Mouse (Mus musculus): ENCODE data around the gene Spata22.
A peak's percentile ranks its signal among the peaks of the same experiment; 100 is the strongest.
"Not testable (repeated sequence)": the region's sequence is repeated elsewhere in the genome, so short reads cannot be mapped to it uniquely, and the experiment has no call there.

Gene Spata22

GRCm38 (mm10) chr11:73329442-73329841, at the start of gene Spata22, which contains the start of the genes Aspa and Gm49340:
Gene Spata22 (plus strand): TSS chr11:73329741.
Gene Aspa (minus strand): TSS chr11:73329596.
Gene Gm49340 (plus strand): TSS chr11:73329741.
- DNase-seq (ENCODE audit: low spot score in 2 of 2) = no peak

- no peak for DNase-seq (ENCODE audit: low spot score in 2 of 2)
Measured at GRCm38 (mm10) chr11:73280710-73281109, 48.8 kb upstream of the Spata22 start.

GRCm38 (mm10) chr11:73281528-73282027, 48.0 kb upstream of the Spata22 start:
- DNase-seq (ENCODE audit: low spot score in 2 of 2) = peak; percentile 69 to 81

GRCm38 (mm10) chr11:73283369-73283768, 46.2 kb upstream of the Spata22 start:
- no peak for DNase-seq (ENCODE audit: low spot score in 2 of 2)

- DNase-seq (ENCODE audit: low spot score in 2 of 2) = no peak
Measured at GRCm38 (mm10) chr11:73283926-73284325, 45.6 kb upstream of the Spata22 start.

GRCm38 (mm10) chr11:73284351-73284750, 45.2 kb upstream of the Spata22 start:
- no peak for DNase-seq (ENCODE audit: low spot score in 2 of 2)

GRCm38 (mm10) chr11:73289621-73290020, 39.9 kb upstream of the Spata22 start:
- no peak for DNase-seq (ENCODE audit: low spot score in 2 of 2)

GRCm38 (mm10) chr11:73303123-73303522, 26.4 kb upstream of the Spata22 start:
- DNase-seq (ENCODE audit: low spot score in 2 of 2) = no peak

- no peak for DNase-seq (ENCODE audit: low spot score in 2 of 2)
Measured at GRCm38 (mm10) chr11:73315961-73316360, 13.6 kb upstream of the Spata22 start.

- not testable (repeated sequence) for DNase-seq (ENCODE audit: low spot score in 2 of 2)
Measured at GRCm38 (mm10) chr11:73318581-73318980, 11.0 kb upstream of the Spata22 start.

- not testable (repeated sequence) for DNase-seq (ENCODE audit: low spot score in 2 of 2)
Measured at GRCm38 (mm10) chr11:73321064-73321463, 8.5 kb upstream of the Spata22 start.

GRCm38 (mm10) chr11:73323906-73324830, 5.4 kb upstream of the Spata22 start:
- DNase-seq (ENCODE audit: low spot score in 2 of 2) = no peak

- no peak for DNase-seq (ENCODE audit: low spot score in 2 of 2)
Measured at GRCm38 (mm10) chr11:73326485-73326886, 3.1 kb upstream of the Spata22 start.

- peak in 1 of 2 experiments; percentile 4 for DNase-seq (ENCODE audit: low spot score in 2 of 2)
Measured at GRCm38 (mm10) chr11:73327361-73327760, 2.2 kb upstream of the Spata22 start.

GRCm38 (mm10) chr11:73333357-73333756, 3.8 kb downstream of the Spata22 start:
- DNase-seq (ENCODE audit: low spot score in 2 of 2) = no peak

GRCm38 (mm10) chr11:73336919-73337318, 7.4 kb downstream of the Spata22 start:
- no peak for DNase-seq (ENCODE audit: low spot score in 2 of 2)

GRCm38 (mm10) chr11:73350483-73350882, 20.9 kb downstream of the Spata22 start, which contains the start of gene Olfr20:
Gene Olfr20 (plus strand): TSS chr11:73350783.
- no peak for DNase-seq (ENCODE audit: low spot score in 2 of 2)

GRCm38 (mm10) chr11:73370946-73371345, 41.4 kb downstream of the Spata22 start, which contains the start of gene Olfr376:
Gene Olfr376 (plus strand): TSS chr11:73371246.
- DNase-seq (ENCODE audit: low spot score in 2 of 2) = no peak

GRCm38 (mm10) chr11:73395374-73395773, 65.8 kb downstream of the Spata22 start:
- no peak for DNase-seq (ENCODE audit: low spot score in 2 of 2)
